Mouse (Mus musculus) lung, postnatal 10 days (tissue): ENCODE measurements around the gene Exoc3l2.

Experiments
- DNase-seq: peaks from one replicate; pipeline ENCODE4 v3.0.0; 2021

The Exoc3l2 gene

DNA sequence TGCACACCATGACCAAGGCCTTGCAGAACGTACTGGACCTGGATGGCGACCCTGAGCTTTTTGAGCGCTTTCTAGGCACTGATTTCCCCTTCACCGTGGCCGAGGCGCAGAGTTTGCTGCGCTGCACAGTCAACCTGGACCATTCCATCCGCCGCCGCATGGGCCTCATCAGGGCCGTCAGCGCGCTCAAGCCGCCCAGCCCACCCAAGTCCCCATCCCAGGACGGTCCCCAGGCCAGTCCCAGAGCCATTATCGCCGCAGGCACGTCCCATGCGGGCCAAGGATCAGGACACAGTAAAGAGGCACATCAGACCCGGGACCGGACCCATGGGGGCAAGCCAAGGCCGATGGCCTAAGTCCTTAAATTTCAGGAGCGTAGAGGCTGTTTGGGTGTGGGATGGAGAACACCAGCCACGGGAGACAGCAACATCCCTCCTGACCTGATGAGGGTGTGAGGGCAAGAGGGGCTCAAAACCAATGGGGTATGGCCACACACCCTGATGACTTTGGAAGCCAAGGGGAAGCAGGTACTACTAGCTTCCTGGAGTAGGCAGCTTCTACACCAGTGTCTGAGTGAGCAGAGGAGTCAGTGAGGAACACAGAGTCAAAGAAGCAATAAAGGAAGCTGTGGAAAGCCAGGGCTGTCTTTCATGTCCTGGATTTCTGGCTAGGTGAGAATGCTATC lies 61.4 kb downstream of the Exoc3l2 start:
- no peak for DNase-seq

DNA sequence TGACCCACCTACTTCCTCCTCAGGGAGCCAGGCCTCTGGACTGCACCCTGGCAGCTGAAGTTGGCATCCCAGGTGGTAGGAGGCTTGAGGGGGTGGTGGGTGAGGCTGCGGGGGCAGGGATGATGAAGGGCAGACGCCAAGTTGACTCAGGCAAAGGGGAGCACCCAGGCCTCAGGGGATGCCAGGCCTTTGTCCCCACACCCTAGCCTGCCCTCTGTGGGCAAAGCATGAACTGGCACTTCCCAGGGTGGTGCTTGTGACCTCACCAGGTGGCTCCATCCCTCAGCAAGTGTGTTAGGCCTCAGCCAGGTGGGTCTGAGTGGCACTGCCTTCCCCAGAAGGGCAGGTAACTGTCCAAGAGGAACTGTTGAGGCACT lies 62.0 kb downstream of the Exoc3l2 start:
- no peak for DNase-seq

DNA sequence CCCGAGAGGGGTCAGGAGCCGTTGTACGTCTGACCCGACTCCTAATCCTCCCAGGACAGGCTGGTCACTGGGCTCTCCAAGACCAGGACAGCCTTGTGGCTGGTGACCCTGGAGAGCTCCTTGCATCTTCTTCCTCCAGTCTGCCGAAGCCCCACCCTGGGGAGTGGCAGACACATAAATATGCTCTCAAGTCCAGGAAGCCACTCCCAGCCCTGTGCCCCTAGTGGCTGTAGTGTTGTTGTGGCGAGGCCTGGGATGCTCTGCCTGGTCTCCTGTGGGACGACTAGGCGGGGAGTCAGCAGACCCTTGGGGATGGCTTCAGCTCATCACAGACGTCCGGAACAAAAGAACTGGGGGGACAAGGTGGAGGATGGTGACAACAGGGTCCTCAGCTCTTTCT lies 67.9 kb downstream of the Exoc3l2 start:
- peak; percentile 45 for DNase-seq

DNA sequence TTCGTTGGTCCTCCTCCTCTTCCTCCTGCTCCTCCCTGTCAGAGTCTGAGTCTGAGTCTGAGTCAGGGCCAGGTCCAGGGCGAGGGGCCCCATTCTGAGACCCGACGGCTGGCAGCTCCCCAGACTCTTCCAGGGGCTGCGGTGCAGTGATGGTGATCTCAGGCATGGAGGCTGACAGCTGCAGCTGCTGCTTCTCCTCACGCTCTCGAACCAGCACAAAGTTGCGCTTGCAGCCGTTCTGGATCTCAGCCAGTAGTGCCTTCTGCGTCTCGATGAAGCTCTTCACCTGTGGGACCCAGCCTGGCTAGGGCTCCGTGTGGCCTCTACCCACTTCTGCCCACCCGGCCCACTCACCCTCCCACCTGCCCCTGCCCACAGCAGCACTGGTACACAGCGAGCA lies 69.1 kb downstream of the Exoc3l2 start:
- no peak for DNase-seq

DNA sequence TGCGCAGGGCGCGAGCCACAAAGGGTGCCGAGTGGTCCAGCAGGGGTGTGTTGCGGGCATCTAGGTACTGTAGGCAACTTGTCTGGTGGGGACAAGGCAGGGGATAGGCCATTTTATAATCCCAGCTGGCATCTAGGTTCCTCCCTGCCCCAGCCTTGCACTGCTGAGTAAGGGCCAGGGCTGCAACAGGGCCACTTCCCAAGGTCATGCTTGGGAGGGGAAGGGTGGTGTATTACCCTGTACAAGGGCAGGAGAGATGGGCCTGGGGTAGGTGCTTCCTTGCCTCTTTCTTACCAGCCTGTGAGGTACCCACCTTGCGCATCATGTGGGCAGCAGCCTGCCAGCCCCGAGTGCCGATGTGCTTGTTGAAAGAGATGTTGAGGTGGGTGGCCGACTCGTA lies 71.5 kb downstream of the Exoc3l2 start:
- no peak for DNase-seq

DNA sequence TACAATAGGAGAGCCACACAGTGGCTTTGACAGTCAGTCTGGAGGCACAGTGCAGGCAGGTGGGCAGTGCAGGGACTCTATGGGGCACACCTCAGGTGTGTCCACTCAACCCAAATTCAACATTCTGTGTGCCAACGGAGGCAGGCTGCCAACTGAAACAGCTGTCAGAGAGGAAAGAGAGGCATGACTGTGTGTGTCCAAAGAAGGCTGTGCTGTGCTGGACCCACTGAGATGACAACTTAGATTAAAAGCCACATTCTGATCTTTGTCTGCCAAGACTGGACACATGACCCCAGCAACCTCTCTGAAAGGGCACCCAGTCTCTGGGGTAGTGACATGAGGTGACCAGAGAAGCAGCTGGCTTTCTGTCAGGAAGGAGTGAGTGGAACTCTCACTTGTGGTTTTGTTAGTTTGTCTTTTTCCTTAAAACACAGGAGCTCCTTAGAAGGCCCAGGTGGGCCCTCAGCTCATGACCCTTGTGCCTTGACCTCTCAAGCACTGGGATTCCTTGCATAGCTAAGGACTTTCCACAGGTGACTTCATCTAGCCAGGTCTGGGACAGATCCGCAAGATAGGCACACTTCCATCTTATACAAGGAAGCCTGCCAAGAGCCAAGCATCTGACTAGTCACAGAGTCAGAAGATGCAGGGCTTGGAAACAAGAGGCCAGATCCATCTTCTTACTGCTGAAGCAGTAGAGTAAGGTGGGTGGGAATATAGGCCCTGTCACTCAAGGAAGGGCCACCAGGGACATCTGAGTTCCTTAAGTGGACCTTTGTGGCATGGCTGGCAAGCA lies 77.8 kb downstream of the Exoc3l2 start:
- DNase-seq = peak; percentile 40

DNA sequence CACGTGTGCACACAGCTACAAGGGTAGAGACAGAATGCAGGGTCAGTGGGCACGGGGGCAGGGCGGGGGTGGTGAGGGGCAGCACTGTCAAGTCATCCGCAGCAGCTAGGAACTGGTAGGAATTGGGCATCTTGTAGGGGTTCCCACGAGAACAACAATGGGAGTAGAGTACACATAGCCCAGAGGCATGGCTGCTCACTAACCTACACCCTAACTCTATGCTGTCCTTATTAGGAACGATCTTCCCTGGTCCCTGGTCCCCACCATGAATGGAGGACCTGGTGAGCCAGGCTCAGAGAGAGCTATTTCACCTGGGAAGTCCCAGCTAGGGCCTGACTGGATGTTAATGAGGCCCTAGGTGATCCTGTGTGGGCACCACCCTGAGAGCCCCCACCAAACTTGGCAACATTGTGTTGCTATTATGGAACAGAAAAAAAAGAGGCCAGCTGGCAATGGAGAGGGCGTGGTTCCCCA lies 78.6 kb downstream of the Exoc3l2 start:
- DNase-seq = no peak

DNA sequence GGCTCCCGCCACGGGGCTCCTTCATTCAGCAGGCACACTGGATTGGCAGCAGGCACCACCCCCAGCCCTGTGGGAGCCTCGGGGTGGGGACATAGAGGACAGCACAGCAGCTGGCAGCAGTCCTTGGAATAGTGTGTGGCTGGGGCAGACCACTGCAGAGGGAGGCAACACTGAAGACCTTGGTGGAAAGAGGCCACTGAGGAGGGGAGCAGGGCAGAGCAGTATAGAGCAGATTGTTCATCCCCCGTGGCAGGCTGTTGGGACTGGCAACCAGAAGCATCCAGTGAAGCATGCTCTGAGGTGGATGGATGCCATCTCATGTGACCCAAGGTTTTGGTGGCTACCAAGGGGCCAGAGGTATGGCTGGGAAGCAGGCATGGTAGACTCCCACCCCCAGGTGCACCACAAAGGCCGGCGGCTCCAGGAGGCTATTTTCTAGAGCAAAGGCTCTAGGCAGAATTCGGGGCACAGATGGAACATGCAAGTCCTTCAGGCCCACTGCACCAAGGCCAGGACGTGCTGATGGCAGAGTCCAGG lies 79.1 kb downstream of the Exoc3l2 start:
- no peak for DNase-seq

DNA sequence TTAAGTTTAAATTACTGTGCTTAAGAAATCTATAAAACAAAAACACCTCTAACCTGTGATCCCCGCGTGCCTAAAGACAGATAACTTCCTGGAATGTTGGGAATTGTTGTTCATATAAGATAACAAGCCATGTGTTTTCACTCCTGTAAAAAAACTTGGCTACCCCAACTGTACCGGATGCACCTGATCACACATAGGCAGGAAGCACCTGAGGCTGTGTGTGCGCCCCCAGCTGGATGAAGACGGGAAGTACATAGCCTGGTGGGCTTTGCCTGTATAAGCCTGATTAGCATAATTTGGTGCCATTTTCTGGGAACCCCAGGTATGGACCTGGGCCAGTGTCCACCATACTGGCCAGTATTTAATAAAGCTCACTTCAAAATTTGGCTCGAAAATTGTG lies 80.5 kb downstream of the Exoc3l2 start:
- DNase-seq = peak; percentile 35

DNA sequence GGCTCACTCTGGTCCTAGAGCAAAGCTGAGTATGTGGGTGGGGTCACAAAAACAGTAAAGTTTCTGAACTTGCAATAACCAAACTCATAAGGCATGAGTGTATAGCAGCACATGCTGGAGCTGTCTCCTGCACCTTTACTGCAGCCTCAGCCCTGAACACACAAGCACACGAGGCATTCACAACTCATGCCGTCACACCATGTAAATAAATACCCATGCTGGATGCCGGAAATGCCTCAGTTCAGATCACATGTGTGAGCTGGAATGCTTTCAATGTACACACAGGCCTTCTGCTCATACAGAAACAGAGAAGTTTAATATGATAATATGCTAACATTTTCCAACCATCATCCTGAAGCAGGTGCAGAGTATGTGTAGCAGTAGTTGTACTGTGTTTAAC lies 82.9 kb downstream of the Exoc3l2 start:
- DNase-seq = no peak
